Mouse (Mus musculus): ENCODE data around the gene Atg13. TPM values are rescaled to one million over a fixed set of nuclear protein-coding genes. Genes with fewer than 3 reads are reported as not detected.
A peak's percentile ranks its signal among the peaks of the same experiment; 100 is the strongest.

The Atg13 gene
- polyA plus RNA-seq, 1 experiment from 2014 or later = 20.9 TPM

GRCm38 (mm10) chr2:91695436-91696224, 14.7 kb downstream of the Atg13 start:
- no peak for TF ChIP-seq CTCF (IDR thresholded peaks at IDR 0.05; ENCODE audit: low read depth)
- no peak overlapping the region for H3K4me2 ChIP-seq
- no peak overlapping the region for H3K9ac ChIP-seq
- DNase-seq (no peak), ATAC-seq (ENCODE audit: insufficient read depth) (no peak)
- H3K4me3 ChIP-seq (ENCODE audit: low read depth, low read length) = no peak overlapping the region
- 84% methylated on average over 10 of the region's 10 CpGs for WGBS
- no peaks in the 10 kb centered on the region for H3K9me3 ChIP-seq (ENCODE audit: low read depth, low read length)
- no peaks in the 10 kb centered on the region for H3K4me1 ChIP-seq (ENCODE audit: insufficient read depth)
- no peaks in the 10 kb centered on the region for H3K27me3 ChIP-seq (ENCODE audit: insufficient read depth, low read length)
- no peak overlapping the region for H3K27ac ChIP-seq (ENCODE audit: low read depth)
- peaks cover 8% of the 10 kb centered on the region for H3K36me3 ChIP-seq (ENCODE audit: insufficient read depth)

- H3K36me3 ChIP-seq (ENCODE audit: insufficient read depth) = peaks cover 28% of the 10 kb centered on the region
- no peaks in the 10 kb centered on the region for H3K9me3 ChIP-seq (ENCODE audit: low read depth, low read length)
- no peak overlapping the region for H3K4me3 ChIP-seq (ENCODE audit: low read depth, low read length)
- whole genome bisulfite sequencing = 84% methylated on average over 7 of the region's 7 CpGs
- DNase-seq (no peak), ATAC-seq (ENCODE audit: insufficient read depth) (no peak)
- no peaks in the 10 kb centered on the region for H3K4me1 ChIP-seq (ENCODE audit: insufficient read depth)
- no peak overlapping the region for H3K9ac ChIP-seq
- no peak for TF ChIP-seq CTCF (IDR thresholded peaks at IDR 0.05; ENCODE audit: low read depth)
- H3K27me3 ChIP-seq (ENCODE audit: insufficient read depth, low read length) = no peaks in the 10 kb centered on the region
- H3K4me2 ChIP-seq = no peak overlapping the region
- H3K27ac ChIP-seq (ENCODE audit: low read depth) = no peak overlapping the region
Measured at GRCm38 (mm10) chr2:91689452-91689851, 20.9 kb downstream of the Atg13 start.

GRCm38 (mm10) chr2:91683919-91684318, 26.5 kb downstream of the Atg13 start:
- WGBS = 71% methylated on average over 8 of the region's 8 CpGs
- H3K4me2 ChIP-seq = no peak overlapping the region
- no peak for TF ChIP-seq CTCF (IDR thresholded peaks at IDR 0.05; ENCODE audit: low read depth)
- H3K9me3 ChIP-seq (ENCODE audit: low read depth, low read length) = no peaks in the 10 kb centered on the region
- H3K27me3 ChIP-seq (ENCODE audit: insufficient read depth, low read length) = no peaks in the 10 kb centered on the region
- no peak overlapping the region for H3K9ac ChIP-seq
- H3K27ac ChIP-seq (ENCODE audit: low read depth) = no peak overlapping the region
- ATAC-seq (ENCODE audit: insufficient read depth) = no peak
- H3K4me1 ChIP-seq (ENCODE audit: insufficient read depth) = no peaks in the 10 kb centered on the region
- no peak for DNase-seq
- H3K4me3 ChIP-seq (ENCODE audit: low read depth, low read length) = no peak overlapping the region
- H3K36me3 ChIP-seq (ENCODE audit: insufficient read depth) = peaks cover 51% of the 10 kb centered on the region

GRCm38 (mm10) chr2:91682850-91683249, 27.5 kb downstream of the Atg13 start:
- Histone ChIP-seq H3K36me3 (ENCODE audit: insufficient read depth) (peaks cover 56% of the 10 kb centered on the region), H3K9ac (no peak overlapping the region), H3K27me3 (ENCODE audit: insufficient read depth, low read length) (no peaks in the 10 kb centered on the region), H3K4me3 (ENCODE audit: low read depth, low read length) (no peak overlapping the region), H3K4me1 (ENCODE audit: insufficient read depth) (no peaks in the 10 kb centered on the region), H3K4me2 (no peak overlapping the region), H3K9me3 (ENCODE audit: low read depth, low read length) (no peaks in the 10 kb centered on the region), H3K27ac (ENCODE audit: low read depth) (no peak overlapping the region)
- DNase-seq (peak; percentile 75), ATAC-seq (ENCODE audit: insufficient read depth) (0 out of 2 replicates have a peak, but pooled peaks have one; percentile 28)
- 43% methylated on average over 4 of the region's 4 CpGs for WGBS
- peak; percentile 48 for TF ChIP-seq CTCF (IDR thresholded peaks at IDR 0.05; ENCODE audit: low read depth)

GRCm38 (mm10) chr2:91676961-91677360, 33.4 kb downstream of the Atg13 start:
- H3K9ac ChIP-seq = no peak overlapping the region
- no peak for TF ChIP-seq CTCF (IDR thresholded peaks at IDR 0.05; ENCODE audit: low read depth)
- H3K27ac ChIP-seq (ENCODE audit: low read depth) = no peak overlapping the region
- H3K9me3 ChIP-seq (ENCODE audit: low read depth, low read length) = no peaks in the 10 kb centered on the region
- no peaks in the 10 kb centered on the region for H3K4me1 ChIP-seq (ENCODE audit: insufficient read depth)
- H3K36me3 ChIP-seq (ENCODE audit: insufficient read depth) = peaks cover 82% of the 10 kb centered on the region
- ATAC-seq (ENCODE audit: insufficient read depth) (no peak), DNase-seq (no peak)
- H3K4me3 ChIP-seq (ENCODE audit: low read depth, low read length) = no peak overlapping the region
- H3K4me2 ChIP-seq = no peak overlapping the region
- H3K27me3 ChIP-seq (ENCODE audit: insufficient read depth, low read length) = no peaks in the 10 kb centered on the region

GRCm38 (mm10) chr2:91676420-91676819, 34.0 kb downstream of the Atg13 start:
- Histone ChIP-seq H3K9ac (no peak overlapping the region), H3K36me3 (ENCODE audit: insufficient read depth) (peaks cover 83% of the 10 kb centered on the region), H3K4me1 (ENCODE audit: insufficient read depth) (no peaks in the 10 kb centered on the region), H3K4me3 (ENCODE audit: low read depth, low read length) (no peak overlapping the region), H3K9me3 (ENCODE audit: low read depth, low read length) (no peaks in the 10 kb centered on the region), H3K27ac (ENCODE audit: low read depth) (no peak overlapping the region), H3K27me3 (ENCODE audit: insufficient read depth, low read length) (no peaks in the 10 kb centered on the region), H3K4me2 (no peak overlapping the region)
- 70% methylated on average over 2 of the region's 2 CpGs for WGBS
- DNase-seq (no peak), ATAC-seq (ENCODE audit: insufficient read depth) (no peak)
- no peak for TF ChIP-seq CTCF (IDR thresholded peaks at IDR 0.05; ENCODE audit: low read depth)

- H3K27ac ChIP-seq (ENCODE audit: low read depth) = no peak overlapping the region
- DNase-seq (no peak), ATAC-seq (ENCODE audit: insufficient read depth) (no peak)
- no peaks in the 10 kb centered on the region for H3K4me1 ChIP-seq (ENCODE audit: insufficient read depth)
- H3K27me3 ChIP-seq (ENCODE audit: insufficient read depth, low read length) = no peaks in the 10 kb centered on the region
- H3K4me2 ChIP-seq = no peak overlapping the region
- no peak overlapping the region for H3K4me3 ChIP-seq (ENCODE audit: low read depth, low read length)
- H3K9ac ChIP-seq = no peak overlapping the region
- TF ChIP-seq CTCF (IDR thresholded peaks at IDR 0.05; ENCODE audit: low read depth) = no peak
- WGBS = 88% methylated on average over 5 of the region's 5 CpGs
- no peaks in the 10 kb centered on the region for H3K9me3 ChIP-seq (ENCODE audit: low read depth, low read length)
- H3K36me3 ChIP-seq (ENCODE audit: insufficient read depth) = peaks cover 92% of the 10 kb centered on the region
Measured at GRCm38 (mm10) chr2:91674895-91675294, 35.5 kb downstream of the Atg13 start.

Data from lung, embryonic 14.5 days (tissue).